Mouse (Mus musculus): Measurements from ENCODE around the gene Stxbp1.

DNA sequence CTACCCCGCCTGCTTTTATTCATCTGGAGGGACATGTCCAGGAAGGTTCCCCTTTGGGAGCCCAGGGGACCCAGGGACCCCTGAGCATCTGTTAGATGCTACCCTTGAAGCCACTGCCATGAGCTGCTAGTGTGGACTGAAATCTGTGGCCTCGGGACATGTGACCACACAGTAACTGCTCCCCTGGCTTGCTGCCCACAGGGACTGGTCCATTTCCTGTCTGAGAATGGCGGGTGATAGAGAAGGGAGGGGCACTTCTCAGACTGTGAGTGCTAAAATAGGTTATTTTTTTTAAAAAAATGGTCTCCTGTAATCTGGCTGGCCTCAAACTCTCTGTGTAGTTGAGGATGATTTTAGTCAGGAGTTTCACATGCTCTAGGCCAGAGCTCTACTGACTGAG is 34.7 kb upstream of the Stxbp1 start:
- no peak for TF ChIP-seq POLR2A (IDR thresholded peaks at IDR 0.05; ENCODE audit: borderline replicate concordance, insufficient read depth, low read length)
- TF ChIP-seq CTCF (IDR thresholded peaks at IDR 0.05; ENCODE audit: borderline replicate concordance, insufficient read depth, low read depth, low read length) = no peak

All from cerebellum, adult 2 months (tissue).